Mouse (Mus musculus) c-Kit-positive CD71-positive TER-119-negative erythroid progenitor cells, embryonic 14.5 days (primary cell): ENCODE results near the gene Fgd1.

ENCODE experiments used
- DNase-seq: peaks from one replicate; pipeline ENCODE4 v3.0.0-alpha.2; 2013; ENCODE audit warnings: low read depth

Fgd1 gene

DNA sequence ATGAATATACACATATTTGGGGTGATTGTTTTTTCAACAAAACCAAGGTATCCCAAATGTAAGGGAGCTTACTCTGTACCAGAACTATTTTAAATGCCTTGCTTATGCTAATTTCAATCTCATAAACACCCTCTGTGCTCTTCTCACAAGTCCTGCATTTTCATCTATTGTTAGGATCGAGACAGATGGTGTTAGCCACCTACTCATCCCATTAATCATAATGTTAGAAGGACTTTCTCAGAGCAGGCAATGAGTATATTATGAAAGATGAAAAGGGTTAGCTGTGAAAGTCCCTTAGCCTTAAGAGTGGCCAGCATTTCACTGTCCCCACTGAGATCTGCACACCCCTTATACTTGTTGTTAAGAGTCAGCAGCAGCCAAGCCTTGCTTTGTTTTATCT lies 41.5 kb downstream of the Fgd1 start:
- DNase-seq = no peak

- DNase-seq = peak; percentile 46
These were observed 50.5 kb downstream of the Fgd1 start, which contains the start of gene Tsr2 for GRCm38 (mm10) chrX:151096171-151097058. Tsr2 (minus strand) TSS chrX:151096543.

DNA sequence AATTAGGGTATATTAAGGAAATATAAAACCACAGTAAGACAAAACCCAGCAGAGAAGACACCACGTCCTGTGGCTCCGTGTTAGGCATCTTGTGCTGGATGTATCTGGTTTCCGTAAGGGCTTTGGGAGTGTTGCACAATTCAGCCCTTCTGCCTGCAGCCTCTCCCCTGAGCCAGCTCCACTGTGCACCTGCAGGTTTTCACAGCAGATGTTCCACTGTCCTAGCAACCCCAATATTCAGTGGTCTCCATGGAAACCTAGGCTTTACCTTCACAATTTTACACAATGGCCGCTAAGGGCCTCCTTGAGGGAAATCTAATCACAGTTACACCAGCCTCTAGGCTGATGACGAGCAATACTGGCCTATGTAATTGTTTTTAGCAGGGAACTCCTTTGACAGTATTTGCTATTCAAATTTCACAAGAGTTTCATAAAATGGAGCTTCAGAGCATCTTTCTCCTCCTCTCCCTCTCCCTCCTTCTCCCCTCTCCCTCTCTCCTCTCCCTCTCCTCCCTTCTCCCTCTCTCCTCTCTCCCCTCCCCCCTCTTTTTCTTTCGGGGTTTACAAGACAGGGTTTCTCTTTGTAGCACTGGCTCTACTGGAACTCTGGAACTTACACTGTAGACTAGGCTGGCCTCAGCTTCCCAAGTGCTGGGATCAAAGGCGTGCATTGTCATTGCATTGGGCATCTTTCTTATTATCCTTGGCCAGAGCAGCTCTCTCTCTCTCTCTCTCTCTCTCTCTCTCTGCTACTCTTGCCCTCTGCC lies 61.5 kb downstream of the Fgd1 start:
- no peak for DNase-seq

- DNase-seq = no peak
These were observed 70.8 kb downstream of the Fgd1 start for GRCm38 (mm10) chrX:151116795-151117194.

GRCm38 (mm10) chrX:151117432-151117831 lies 71.5 kb downstream of the Fgd1 start:
- no peak for DNase-seq

DNA sequence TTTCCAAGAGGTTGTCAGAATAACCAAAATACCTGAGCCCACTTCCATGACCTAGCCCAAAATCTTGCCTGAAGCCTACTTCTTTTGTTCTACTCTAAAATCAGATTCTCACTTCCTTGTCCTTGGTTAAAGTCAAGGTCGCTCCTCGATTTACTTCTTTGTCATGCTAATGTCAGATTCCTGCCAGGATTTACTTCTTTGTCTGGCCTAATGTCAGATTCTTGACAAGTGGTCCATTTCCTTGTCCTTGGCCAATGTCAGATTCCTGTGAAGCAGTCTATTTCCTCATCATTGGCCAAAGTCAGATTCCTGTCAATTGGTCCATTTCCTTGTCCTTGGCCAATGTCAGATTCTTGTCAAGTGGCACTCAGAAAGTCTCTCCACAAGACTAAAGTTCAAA lies 78.0 kb downstream of the Fgd1 start:
- no peak for DNase-seq

DNA sequence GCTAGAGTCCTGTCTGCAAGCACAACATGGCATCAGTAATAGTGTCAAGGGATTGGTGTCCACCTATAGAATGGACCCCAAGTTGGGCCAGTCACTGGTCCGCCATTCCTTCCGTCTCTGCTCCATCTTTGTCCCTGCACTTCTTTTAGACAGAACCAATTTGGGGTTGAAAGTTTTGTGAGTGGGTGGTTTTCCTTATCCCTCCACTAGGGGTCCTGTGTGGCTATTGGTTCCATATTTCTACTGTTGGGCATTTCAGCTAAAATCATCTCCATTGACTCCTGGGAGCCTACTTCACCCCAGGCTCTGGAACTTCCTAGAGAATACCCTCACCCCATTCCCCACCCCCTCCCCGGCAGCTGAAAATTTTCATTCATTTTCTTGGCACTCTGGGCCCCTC lies 84.5 kb downstream of the Fgd1 start:
- no peak for DNase-seq

DNA sequence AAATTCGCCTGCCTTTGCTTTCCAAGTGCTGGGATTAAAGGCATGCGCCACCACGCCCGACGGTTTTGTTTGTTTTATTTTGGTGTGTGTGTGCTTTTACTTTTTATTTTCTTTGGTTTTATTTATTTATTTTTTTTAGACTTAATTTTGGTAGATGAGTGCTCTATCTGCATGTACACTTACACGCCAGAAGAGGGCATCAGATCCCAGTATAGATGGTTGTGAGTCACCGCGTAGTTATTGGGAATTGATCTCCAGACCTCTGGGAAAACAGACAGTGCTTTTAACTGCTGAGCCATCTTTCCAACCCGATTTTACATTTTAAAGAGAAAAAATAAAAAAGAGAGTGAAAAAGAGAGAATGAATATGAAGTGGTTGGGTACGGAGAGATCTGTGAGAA lies 86.8 kb downstream of the Fgd1 start:
- DNase-seq = no peak
